Mouse (Mus musculus) neural tube, postnatal 0 days (tissue): Measurements from ENCODE around the gene Gm13043. TPM values are rescaled to one million over a fixed set of nuclear protein-coding genes. Genes with fewer than 3 reads are reported as not detected.

ENCODE experiments used
- polyA plus RNA-seq: library from polyadenylated mRNA; unstranded; fragments of >200 nt; fragmentation: Nextera tagmentation; extraction: Ambion mirVana; gene quantifications from 2 replicates; pipeline ENCODE4 v1.2.1, GENCODE M21; 2015

Gene Gm13043
- not detected in 2 replicates for polyA plus RNA-seq

DNA sequence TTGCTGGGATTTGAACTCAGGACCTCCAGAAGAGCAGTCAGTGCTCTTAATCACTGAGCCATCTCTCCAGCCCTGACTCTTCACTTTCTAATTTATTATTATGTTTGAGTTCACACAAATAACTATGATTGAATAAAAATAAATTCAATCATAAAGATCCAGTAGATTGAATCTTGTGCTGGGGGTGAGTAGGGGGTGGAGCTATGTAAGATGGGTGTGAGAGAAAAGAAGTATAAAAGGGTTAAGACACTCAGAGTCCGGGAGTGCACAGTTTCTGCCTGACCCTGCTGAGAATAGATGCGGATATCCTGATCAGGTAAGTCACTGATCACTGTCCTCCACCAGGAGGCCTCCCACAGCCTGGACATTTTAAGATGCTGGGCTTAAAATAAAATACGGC, at the start of gene Gm13043:
Gm13043 (plus strand) TSS at position 301 of the 400 bp plus-strand sequence.

DNA sequence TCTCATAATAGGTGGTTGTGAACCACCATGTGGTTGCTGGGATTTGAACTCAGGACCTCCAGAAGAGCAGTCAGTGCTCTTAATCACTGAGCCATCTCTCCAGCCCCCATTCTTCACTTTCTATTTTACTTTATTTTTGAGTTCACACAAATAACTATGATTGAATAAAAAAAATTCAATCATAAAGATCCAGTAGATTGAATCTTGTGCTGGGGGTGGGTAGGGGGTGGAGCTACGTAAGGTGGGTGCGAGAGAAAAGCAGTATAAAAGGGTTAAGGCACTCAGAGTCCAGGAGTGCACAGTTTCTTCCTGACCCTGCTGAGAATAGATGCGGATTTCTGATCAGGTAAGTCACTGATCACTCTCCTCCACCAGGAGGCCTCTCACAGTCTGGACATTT, 24.5 kb downstream of the Gm13043 start, which contains the start of gene Gm13040:
Gm13040 (plus strand) TSS at position 301 of the 400 bp plus-strand sequence.

DNA sequence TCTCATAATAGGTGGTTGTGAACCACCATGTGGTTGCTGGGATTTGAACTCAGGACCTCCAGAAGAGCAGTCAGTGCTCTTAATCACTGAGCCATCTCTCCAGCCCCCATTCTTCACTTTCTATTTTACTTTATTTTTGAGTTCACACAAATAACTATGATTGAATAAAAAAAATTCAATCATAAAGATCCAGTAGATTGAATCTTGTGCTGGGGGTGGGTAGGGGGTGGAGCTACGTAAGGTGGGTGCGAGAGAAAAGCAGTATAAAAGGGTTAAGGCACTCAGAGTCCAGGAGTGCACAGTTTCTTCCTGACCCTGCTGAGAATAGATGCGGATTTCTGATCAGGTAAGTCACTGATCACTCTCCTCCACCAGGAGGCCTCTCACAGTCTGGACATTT, 40.3 kb downstream of the Gm13043 start, which contains the start of the genes BC080695 and Gm13057:
BC080695 (plus strand) TSS at position 301 of the 400 bp plus-strand sequence.
Gm13057 (plus strand) TSS at position 310 of the 400 bp plus-strand sequence.

Other genes with a start within 250 kb of the Gm13043 start
- gene Pdpn, start 211.8 kb upstream of the Gm13043 start, polyA plus RNA-seq = 27.6 and 29.9 TPM in 2 replicates
- 0.92 and 1.1 TPM in 2 replicates for gene Lrrc38, start 161.6 kb upstream of the Gm13043 start, polyA plus RNA-seq
- not detected in 2 replicates for gene Pramel1, start 116.9 kb upstream of the Gm13043 start, polyA plus RNA-seq
- 12.2 and 13.5 TPM in 2 replicates for gene Pramef8, start 98.9 kb upstream of the Gm13043 start, polyA plus RNA-seq
- not detected in 2 replicates for gene Oog4, start 61.0 kb upstream of the Gm13043 start, polyA plus RNA-seq
- not detected in 2 replicates for gene Gm13040, start 24.6 kb downstream of the Gm13043 start, polyA plus RNA-seq
- not detected in 2 replicates for gene BC080695, start 40.4 kb downstream of the Gm13043 start, polyA plus RNA-seq
- not detected in 2 replicates for gene Gm13057, start 40.4 kb downstream of the Gm13043 start, polyA plus RNA-seq
- not detected in 2 replicates for gene Gm13083, start 103.7 kb downstream of the Gm13043 start, polyA plus RNA-seq
- not detected in 2 replicates for gene Gm13088, start 145.9 kb downstream of the Gm13043 start, polyA plus RNA-seq
- gene Gm13089, start 191.4 kb downstream of the Gm13043 start, polyA plus RNA-seq = not detected in 2 replicates
- not detected in 2 replicates for gene Gm13078, start 208.1 kb downstream of the Gm13043 start, polyA plus RNA-seq